Mouse (Mus musculus): Measurements from ENCODE around the gene Dtnbp1.

DNA sequence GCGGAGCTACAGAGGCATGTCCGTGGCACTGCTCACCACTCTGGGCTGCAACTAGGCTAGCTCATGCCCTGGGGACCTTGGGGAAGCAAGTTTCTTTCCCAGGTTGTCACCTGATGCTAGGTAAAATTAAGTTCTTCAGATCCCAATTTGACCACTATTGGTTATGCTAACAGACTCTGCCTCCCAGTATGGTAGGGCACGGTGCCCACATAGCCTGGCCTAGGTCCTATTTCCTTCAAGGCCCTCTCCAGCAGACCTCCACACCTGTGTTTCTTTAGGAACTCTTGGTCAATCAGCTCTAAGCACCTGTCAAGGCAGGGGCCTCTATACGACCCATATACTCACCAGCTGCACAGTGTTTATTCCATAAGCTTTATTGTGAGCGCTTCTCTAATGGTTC is 80.2 kb downstream of the Dtnbp1 start:
- TF ChIP-seq GATA1 (IDR thresholded peaks at IDR 0.05; ENCODE audit: borderline replicate concordance, low read length) (no peak), FLI1 (IDR thresholded peaks at IDR 0.05; ENCODE audit: low read length) (no peak)

Data from megakaryocyte, embryonic 14.5 days (primary cell).